Mouse (Mus musculus) midbrain, postnatal 0 days (tissue): Measurements from ENCODE around the gene Bag1. TPM values are rescaled to one million over a fixed set of nuclear protein-coding genes. Genes with fewer than 3 reads are reported as not detected.

ENCODE experiments used
- ATAC-seq: fragments of 200-750 bp; cut with Nextera tagmentation; 2 replicates; pipeline ENCODE4 v1.8.0; 2017; ENCODE audit warnings: moderate number of reproducible peaks, mild to moderate bottlenecking, moderate TSS enrichment, moderate library complexity; ENCODE audit not compliant: low FRiP score
- DNase-seq: peaks from one replicate; pipeline ENCODE4 v3.0.0-alpha.2; 2015; ENCODE audit warnings: low spot score
- H3K27ac ChIP-seq: fragments of 300-500 bp; sonication (generic); 2 replicates; pipeline ENCODE4 v1.5.1; 2014; ENCODE audit warnings: low read depth, mild to moderate bottlenecking, low read length, mixed read lengths
- H3K27me3 ChIP-seq: fragments of 300-500 bp; sonication (generic); 2 replicates; pipeline ENCODE4 v1.6.1; 2014; ENCODE audit warnings: low read length, control low read depth, mixed read lengths; ENCODE audit not compliant: insufficient read depth
- H3K36me3 ChIP-seq: fragments of 300-500 bp; sonication (generic); 2 replicates; pipeline ENCODE4 v1.6.1; 2014; ENCODE audit warnings: low read length, control low read depth, mixed read lengths; ENCODE audit not compliant: insufficient read depth
- H3K4me1 ChIP-seq: fragments of 300-500 bp; sonication (generic); 2 replicates; pipeline ENCODE4 v1.6.1; 2014; ENCODE audit warnings: mild to moderate bottlenecking, control low read depth, antibody characterized with exemption, low read length, mixed read lengths; ENCODE audit not compliant: insufficient read depth
- H3K4me2 ChIP-seq: fragments of 300-500 bp; sonication (generic); 2 replicates; pipeline ENCODE4 v1.6.1; 2014; ENCODE audit warnings: low read depth, mild to moderate bottlenecking, low read length, mixed read lengths; ENCODE audit not compliant: poor library complexity, severe bottlenecking
- H3K4me3 ChIP-seq: fragments of 300-500 bp; sonication (generic); 2 replicates; pipeline ENCODE4 v1.5.1; 2014; ENCODE audit warnings: low read depth, mild to moderate bottlenecking, low read length, moderate library complexity
- H3K9ac ChIP-seq: fragments of 300-500 bp; sonication (generic); replicated peaks from 2 replicates; pipeline ENCODE4 v1.6.1; 2014; ENCODE audit warnings: mild to moderate bottlenecking, low read length, moderate library complexity, mixed read lengths; ENCODE audit not compliant: poor library complexity, severe bottlenecking
- H3K9me3 ChIP-seq: fragments of 300-500 bp; sonication (generic); 2 replicates; pipeline ENCODE4 v1.6.1; 2016; ENCODE audit warnings: low read length, control low read depth
- CTCF ChIP-seq: IDR thresholded peaks from 2 replicates; pipeline ENCODE4 v1.5.1; 2016; ENCODE audit warnings: antibody characterized with exemption, mild to moderate bottlenecking
- WGBS: fragments of 180-500 bp; shearing (Covaris S2); extraction: QIAGEN DNeasy Blood & Tissue Kit; methylation state at CpG from one replicate; pipeline ENCODE4 v1.1.7; 2014; 5-methylcytosine and 5-hydroxymethylcytosine counted together
- polyA plus RNA-seq: library from polyadenylated mRNA; unstranded; fragments of >200 nt; fragmentation: Nextera tagmentation; extraction: Ambion mirVana; gene quantifications from 2 replicates; pipeline ENCODE4 v1.2.1, GENCODE M21; 2015
- total RNA-seq: library from RNA; depleted of rRNA; stranded (reverse); fragments of >200 nt; gene quantifications from 2 replicates; pipeline ENCODE4 v1.2.3, GENCODE M21; 2014

Gene Bag1
- total and polyA plus RNA-seq, 2 experiments from 2014 or later, result 92.3 to 170 TPM

GRCm38 (mm10) chr4:40929046-40929445 is 19.0 kb downstream of the Bag1 start:
- Histone ChIP-seq H3K36me3 (0 out of 2 replicates have a peak, but pooled peaks cover 3% of the 10 kb centered on the region), H3K4me3 (no peak overlapping the region), H3K4me2 (no peak overlapping the region), H3K27ac (no peak overlapping the region), H3K27me3 (no peaks in the 10 kb centered on the region), H3K9me3 (no peaks in the 10 kb centered on the region), H3K4me1 (no peaks in the 10 kb centered on the region), H3K9ac (no peak overlapping the region)
- WGBS, result 85% methylated on average over 7 of the region's 7 CpGs
- ATAC-seq, result no peak
- TF ChIP-seq CTCF, result no peak
- no peak for DNase-seq

DNA sequence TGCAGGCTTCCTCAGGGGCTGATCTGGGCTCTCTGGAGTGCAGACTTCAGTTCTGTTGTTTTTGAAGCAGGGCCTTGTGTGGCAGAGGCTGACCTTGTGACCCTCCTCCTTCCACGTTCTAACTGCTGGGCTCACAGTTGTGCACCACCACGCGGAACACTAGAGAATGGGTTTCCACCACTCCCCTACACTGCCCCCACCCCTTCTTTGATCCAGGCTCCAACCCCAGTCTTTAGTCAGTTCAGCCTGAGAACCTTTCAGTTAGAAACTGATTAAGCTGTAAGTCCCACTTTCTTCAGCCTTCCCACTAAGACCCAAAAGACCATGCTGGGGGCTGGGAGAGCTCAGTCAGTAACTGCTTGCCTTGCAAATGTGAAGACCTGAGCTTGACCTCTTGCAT is 22.5 kb downstream of the Bag1 start:
- no peaks in the 10 kb centered on the region for H3K36me3 ChIP-seq
- ATAC-seq, result no peak
- H3K4me3 ChIP-seq, result no peak overlapping the region
- H3K27me3 ChIP-seq, result no peaks in the 10 kb centered on the region
- H3K9ac ChIP-seq, result no peak overlapping the region
- H3K4me1 ChIP-seq, result no peaks in the 10 kb centered on the region
- no peak overlapping the region for H3K4me2 ChIP-seq
- no peaks in the 10 kb centered on the region for H3K9me3 ChIP-seq
- H3K27ac ChIP-seq, result no peak overlapping the region
- TF ChIP-seq CTCF, result no peak
- no peak for DNase-seq
- WGBS, result 28% methylated on average over 3 of the region's 3 CpGs

GRCm38 (mm10) chr4:40923087-40923651 is 24.9 kb downstream of the Bag1 start:
- Histone ChIP-seq H3K9me3 (no peaks in the 10 kb centered on the region), H3K4me3 (no peak overlapping the region), H3K4me2 (no peak overlapping the region), H3K4me1 (no peaks in the 10 kb centered on the region), H3K36me3 (no peaks in the 10 kb centered on the region), H3K9ac (no peak overlapping the region), H3K27me3 (no peaks in the 10 kb centered on the region), H3K27ac (no peak overlapping the region)
- no peak for DNase-seq
- no peak for ATAC-seq
- no peak for TF ChIP-seq CTCF
- WGBS, result 83% methylated on average over 6 of the region's 6 CpGs

GRCm38 (mm10) chr4:40921288-40921687 is 26.8 kb downstream of the Bag1 start:
- Histone ChIP-seq H3K27me3 (no peaks in the 10 kb centered on the region), H3K9ac (no peak overlapping the region), H3K9me3 (no peaks in the 10 kb centered on the region), H3K27ac (no peak overlapping the region), H3K4me2 (no peak overlapping the region), H3K4me3 (no peak overlapping the region), H3K36me3 (no peaks in the 10 kb centered on the region), H3K4me1 (no peaks in the 10 kb centered on the region)
- DNase-seq, result no peak
- TF ChIP-seq CTCF, result no peak
- ATAC-seq, result no peak
- WGBS, result 69% methylated on average over 3 of the region's 3 CpGs

DNA sequence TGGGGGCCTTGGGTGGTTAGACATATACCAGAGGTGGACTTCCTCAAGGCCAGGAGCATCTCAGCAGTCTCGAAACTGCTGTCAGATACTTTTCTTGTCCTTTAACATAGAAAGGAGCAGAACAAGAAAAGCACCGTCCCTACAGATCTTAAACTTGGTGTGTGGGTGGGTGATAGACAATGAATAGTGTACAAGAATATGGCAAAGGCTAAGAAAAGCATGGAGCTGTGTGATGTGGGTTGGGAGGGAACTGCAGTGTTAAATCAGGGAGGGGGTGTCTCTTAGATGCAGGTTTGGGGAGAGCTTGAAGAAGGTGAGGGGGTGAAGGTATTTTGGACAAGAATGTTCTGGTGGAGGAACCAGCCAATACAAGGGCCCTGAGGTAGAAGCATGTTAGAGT is 27.5 kb downstream of the Bag1 start:
- no peak for ATAC-seq
- H3K4me2 ChIP-seq, result no peak overlapping the region
- no peak for DNase-seq
- H3K36me3 ChIP-seq, result no peaks in the 10 kb centered on the region
- no peaks in the 10 kb centered on the region for H3K4me1 ChIP-seq
- H3K9me3 ChIP-seq, result no peaks in the 10 kb centered on the region
- no peak overlapping the region for H3K9ac ChIP-seq
- 83% methylated on average over 2 of the region's 2 CpGs for WGBS
- H3K4me3 ChIP-seq, result no peak overlapping the region
- H3K27me3 ChIP-seq, result no peaks in the 10 kb centered on the region
- H3K27ac ChIP-seq, result no peak overlapping the region
- no peak for TF ChIP-seq CTCF

- no peak for TF ChIP-seq CTCF
- no peaks in the 10 kb centered on the region for H3K4me1 ChIP-seq
- no peaks in the 10 kb centered on the region for H3K27me3 ChIP-seq
- no peak within 1 kb of the TSS for H3K4me2 ChIP-seq
- no peak within 1 kb of the TSS for H3K4me3 ChIP-seq
- no peak for ATAC-seq
- WGBS, result 65% methylated on average over 3 of the region's 3 CpGs
- H3K36me3 ChIP-seq, result no peaks in the 10 kb centered on the region
- DNase-seq, result no peak
- no peaks in the 10 kb centered on the region for H3K9me3 ChIP-seq
- H3K9ac ChIP-seq, result no peak within 1 kb of the TSS
- H3K27ac ChIP-seq, result no peak within 1 kb of the TSS
Measured at GRCm38 (mm10) chr4:40919785-40920184, 28.3 kb downstream of the Bag1 start, which contains the start of gene Spink4. Gene Spink4 (plus strand): TSS chr4:40920052.
